Mouse (Mus musculus): ENCODE results near the gene Snd1. TPM values are rescaled to one million over a fixed set of nuclear protein-coding genes. Genes with fewer than 3 reads are reported as not detected.

The Snd1 gene
- polyA plus RNA-seq, 1 experiment from 2014 or later = 127 TPM

DNA sequence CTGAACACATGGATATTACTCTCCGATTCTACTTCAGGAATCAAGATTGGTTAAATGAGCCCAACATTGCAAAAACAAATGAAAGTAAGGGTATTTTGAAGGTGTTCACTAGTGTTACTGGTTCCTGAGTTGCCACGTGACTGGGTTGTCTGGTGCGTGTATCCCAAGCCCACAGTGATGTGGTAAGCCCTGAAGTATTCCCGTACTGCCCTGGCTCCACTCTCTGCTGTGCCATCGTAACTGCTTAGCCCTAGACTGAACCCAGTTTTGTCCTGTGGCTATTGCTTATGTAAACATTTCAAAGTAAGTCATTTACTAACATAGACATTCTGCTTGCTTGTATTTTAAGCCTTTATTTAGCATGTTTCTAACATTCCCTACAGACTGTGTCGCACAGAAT is 256.3 kb downstream of the Snd1 start:
- Histone ChIP-seq H3K4me2 (ENCODE audit: low read depth, low read length) (no peak overlapping the region), H3K4me3 (ENCODE audit: low read length) (no peak overlapping the region), H3K9ac (ENCODE audit: low read depth, low read length) (no peak overlapping the region), H3K9me3 (ENCODE audit: control insufficient read depth, low read length) (no peaks in the 10 kb centered on the region), H3K27ac (ENCODE audit: low read length) (no peak overlapping the region), H3K27me3 (replicated peaks; ENCODE audit: control insufficient read depth, insufficient read depth, low read length) (no peaks in the 10 kb centered on the region), H3K4me1 (ENCODE audit: control insufficient read depth, insufficient read depth, low read length) (0 out of 2 replicates have a peak, but pooled peaks cover 3% of the 10 kb centered on the region), H3K36me3 (ENCODE audit: control insufficient read depth, insufficient read depth, low read length) (no peaks in the 10 kb centered on the region)
- no peak for ATAC-seq
- 71% methylated on average over 6 of the region's 6 CpGs for WGBS

- Histone ChIP-seq H3K27me3 (replicated peaks; ENCODE audit: control insufficient read depth, insufficient read depth, low read length) (no peaks in the 10 kb centered on the region), H3K4me2 (ENCODE audit: low read depth, low read length) (no peak overlapping the region), H3K9ac (ENCODE audit: low read depth, low read length) (no peak overlapping the region), H3K36me3 (ENCODE audit: control insufficient read depth, insufficient read depth, low read length) (no peaks in the 10 kb centered on the region), H3K9me3 (ENCODE audit: control insufficient read depth, low read length) (no peaks in the 10 kb centered on the region), H3K4me1 (ENCODE audit: control insufficient read depth, insufficient read depth, low read length) (0 out of 2 replicates have a peak, but pooled peaks cover 3% of the 10 kb centered on the region), H3K4me3 (ENCODE audit: low read length) (no peak overlapping the region), H3K27ac (ENCODE audit: low read length) (no peak overlapping the region)
- peak; percentile 38; the same call in 1 of the 2 replicates for ATAC-seq
- 72% methylated on average over 5 of the region's 5 CpGs for WGBS
Measured at GRCm38 (mm10) chr6:28733884-28734647, 259.1 kb downstream of the Snd1 start.

DNA sequence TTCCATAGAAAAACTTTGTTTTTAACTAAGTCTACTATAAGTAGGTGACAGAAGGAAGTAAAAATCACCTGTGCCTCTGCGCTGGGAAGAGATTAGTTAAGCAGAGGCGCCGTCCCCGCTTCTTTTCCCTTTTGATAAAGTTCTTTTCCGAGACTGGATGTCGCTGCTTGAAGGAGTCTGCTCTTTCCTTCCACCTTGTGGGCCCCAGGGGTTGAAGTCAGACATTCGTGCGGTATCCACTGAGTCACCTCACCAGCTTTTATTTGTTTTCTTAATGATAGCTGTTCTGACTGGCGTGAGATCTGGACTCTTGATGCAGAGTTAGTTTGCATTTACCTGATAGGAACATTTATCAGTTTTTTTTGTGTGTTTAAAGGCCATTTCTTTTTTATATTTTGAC is 260.2 kb downstream of the Snd1 start:
- peak; percentile 88 for ATAC-seq

DNA sequence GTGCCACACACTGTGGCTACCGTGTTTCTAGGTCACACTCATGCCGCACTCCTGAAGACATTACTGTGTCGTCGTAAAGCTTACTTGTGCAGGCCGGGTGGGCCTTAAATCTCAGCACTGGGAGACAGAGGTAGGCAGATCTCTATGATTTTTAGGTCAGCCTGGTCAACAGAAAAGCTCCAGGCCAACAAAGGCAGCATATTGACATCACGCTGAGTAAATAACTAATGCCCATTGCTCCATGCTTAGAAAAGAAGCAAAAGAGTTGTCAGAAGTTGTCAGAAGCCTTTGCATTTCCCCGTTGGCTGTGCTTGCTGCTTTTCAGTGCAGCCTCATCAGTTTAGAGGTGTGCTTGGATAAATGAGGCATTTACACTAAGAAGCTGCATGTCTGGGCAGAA is 261.7 kb downstream of the Snd1 start:
- no peaks in the 10 kb centered on the region for H3K9me3 ChIP-seq (ENCODE audit: control insufficient read depth, low read length)
- H3K27ac ChIP-seq (ENCODE audit: low read length) = no peak overlapping the region
- ATAC-seq = no peak
- no peaks in the 10 kb centered on the region for H3K27me3 ChIP-seq (replicated peaks; ENCODE audit: control insufficient read depth, insufficient read depth, low read length)
- H3K36me3 ChIP-seq (ENCODE audit: control insufficient read depth, insufficient read depth, low read length) = no peaks in the 10 kb centered on the region
- H3K4me2 ChIP-seq (ENCODE audit: low read depth, low read length) = no peak overlapping the region
- H3K4me3 ChIP-seq (ENCODE audit: low read length) = no peak overlapping the region
- no peak overlapping the region for H3K9ac ChIP-seq (ENCODE audit: low read depth, low read length)
- 74% methylated on average over 7 of the region's 7 CpGs for WGBS
- 0 out of 2 replicates have a peak, but pooled peaks cover 3% of the 10 kb centered on the region for H3K4me1 ChIP-seq (ENCODE audit: control insufficient read depth, insufficient read depth, low read length)

More for the DNA sequence above, 260.2 kb downstream of the Snd1 start:
- no peak overlapping the region for H3K4me2 ChIP-seq (ENCODE audit: low read depth, low read length)
- 0 out of 2 replicates have a peak, but pooled peaks cover 3% of the 10 kb centered on the region for H3K4me1 ChIP-seq (ENCODE audit: control insufficient read depth, insufficient read depth, low read length)
- no peak overlapping the region for H3K4me3 ChIP-seq (ENCODE audit: low read length)
- no peaks in the 10 kb centered on the region for H3K9me3 ChIP-seq (ENCODE audit: control insufficient read depth, low read length)
- 49% methylated on average over 9 of the region's 9 CpGs for WGBS
- H3K27me3 ChIP-seq (replicated peaks; ENCODE audit: control insufficient read depth, insufficient read depth, low read length) = no peaks in the 10 kb centered on the region
- no peak overlapping the region for H3K27ac ChIP-seq (ENCODE audit: low read length)
- no peak overlapping the region for H3K9ac ChIP-seq (ENCODE audit: low read depth, low read length)
- no peaks in the 10 kb centered on the region for H3K36me3 ChIP-seq (ENCODE audit: control insufficient read depth, insufficient read depth, low read length)

DNA sequence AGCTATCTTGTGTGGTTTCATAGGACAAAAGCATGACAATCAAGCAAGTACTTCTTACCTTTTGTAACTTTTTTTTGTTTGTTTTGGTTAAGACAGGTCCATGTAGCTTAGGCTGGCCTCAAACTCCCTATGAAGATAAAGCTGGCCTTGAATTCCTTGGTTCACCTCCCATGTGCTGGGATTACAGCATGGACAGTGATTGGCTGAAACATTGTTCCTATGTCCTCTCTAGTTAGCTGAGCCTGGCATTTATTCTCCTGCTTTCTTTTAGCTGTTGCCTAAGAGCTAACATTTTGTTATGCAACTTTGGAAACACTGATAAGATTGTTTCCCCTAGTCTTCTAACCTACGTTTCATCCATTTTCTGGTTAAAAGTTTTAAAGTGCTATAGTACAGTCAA is 262.7 kb downstream of the Snd1 start:
- Histone ChIP-seq H3K4me1 (ENCODE audit: control insufficient read depth, insufficient read depth, low read length) (0 out of 2 replicates have a peak, but pooled peaks cover 3% of the 10 kb centered on the region), H3K27me3 (replicated peaks; ENCODE audit: control insufficient read depth, insufficient read depth, low read length) (no peaks in the 10 kb centered on the region), H3K4me3 (ENCODE audit: low read length) (no peak overlapping the region), H3K9ac (ENCODE audit: low read depth, low read length) (no peak overlapping the region), H3K27ac (ENCODE audit: low read length) (no peak overlapping the region), H3K36me3 (ENCODE audit: control insufficient read depth, insufficient read depth, low read length) (no peaks in the 10 kb centered on the region), H3K4me2 (ENCODE audit: low read depth, low read length) (no peak overlapping the region), H3K9me3 (ENCODE audit: control insufficient read depth, low read length) (no peaks in the 10 kb centered on the region)
- no peak for ATAC-seq
- WGBS = 68% methylated on average over 1 of the region's 1 CpGs

- no peak for ATAC-seq
- Histone ChIP-seq H3K4me1 (ENCODE audit: control insufficient read depth, insufficient read depth, low read length) (no peaks in the 10 kb centered on the region), H3K4me3 (ENCODE audit: low read length) (no peak overlapping the region), H3K4me2 (ENCODE audit: low read depth, low read length) (no peak overlapping the region), H3K9ac (ENCODE audit: low read depth, low read length) (no peak overlapping the region), H3K36me3 (ENCODE audit: control insufficient read depth, insufficient read depth, low read length) (no peaks in the 10 kb centered on the region), H3K27me3 (replicated peaks; ENCODE audit: control insufficient read depth, insufficient read depth, low read length) (no peaks in the 10 kb centered on the region), H3K9me3 (ENCODE audit: control insufficient read depth, low read length) (no peaks in the 10 kb centered on the region), H3K27ac (ENCODE audit: low read length) (no peak overlapping the region)
- 35% methylated on average over 1 of the region's 1 CpGs for WGBS
Measured at GRCm38 (mm10) chr6:28743586-28743985, 268.6 kb downstream of the Snd1 start.

GRCm38 (mm10) chr6:28745864-28746263 is 270.9 kb downstream of the Snd1 start:
- ATAC-seq = no peak
- Histone ChIP-seq H3K27me3 (replicated peaks; ENCODE audit: control insufficient read depth, insufficient read depth, low read length) (no peaks in the 10 kb centered on the region), H3K9ac (ENCODE audit: low read depth, low read length) (no peak overlapping the region), H3K36me3 (ENCODE audit: control insufficient read depth, insufficient read depth, low read length) (no peaks in the 10 kb centered on the region), H3K9me3 (ENCODE audit: control insufficient read depth, low read length) (no peaks in the 10 kb centered on the region), H3K27ac (ENCODE audit: low read length) (no peak overlapping the region), H3K4me2 (ENCODE audit: low read depth, low read length) (no peak overlapping the region), H3K4me3 (ENCODE audit: low read length) (no peak overlapping the region), H3K4me1 (ENCODE audit: control insufficient read depth, insufficient read depth, low read length) (no peaks in the 10 kb centered on the region)
- 90% methylated on average over 7 of the region's 7 CpGs for WGBS

GRCm38 (mm10) chr6:28747025-28747424 is 272.1 kb downstream of the Snd1 start:
- no peaks in the 10 kb centered on the region for H3K36me3 ChIP-seq (ENCODE audit: control insufficient read depth, insufficient read depth, low read length)
- H3K27me3 ChIP-seq (replicated peaks; ENCODE audit: control insufficient read depth, insufficient read depth, low read length) = no peaks in the 10 kb centered on the region
- H3K9me3 ChIP-seq (ENCODE audit: control insufficient read depth, low read length) = no peaks in the 10 kb centered on the region
- no peak for ATAC-seq
- H3K4me2 ChIP-seq (ENCODE audit: low read depth, low read length) = no peak overlapping the region
- no peak overlapping the region for H3K9ac ChIP-seq (ENCODE audit: low read depth, low read length)
- H3K4me3 ChIP-seq (ENCODE audit: low read length) = no peak overlapping the region
- no peaks in the 10 kb centered on the region for H3K4me1 ChIP-seq (ENCODE audit: control insufficient read depth, insufficient read depth, low read length)
- WGBS = 91% methylated on average over 5 of the region's 5 CpGs
- no peak overlapping the region for H3K27ac ChIP-seq (ENCODE audit: low read length)

DNA sequence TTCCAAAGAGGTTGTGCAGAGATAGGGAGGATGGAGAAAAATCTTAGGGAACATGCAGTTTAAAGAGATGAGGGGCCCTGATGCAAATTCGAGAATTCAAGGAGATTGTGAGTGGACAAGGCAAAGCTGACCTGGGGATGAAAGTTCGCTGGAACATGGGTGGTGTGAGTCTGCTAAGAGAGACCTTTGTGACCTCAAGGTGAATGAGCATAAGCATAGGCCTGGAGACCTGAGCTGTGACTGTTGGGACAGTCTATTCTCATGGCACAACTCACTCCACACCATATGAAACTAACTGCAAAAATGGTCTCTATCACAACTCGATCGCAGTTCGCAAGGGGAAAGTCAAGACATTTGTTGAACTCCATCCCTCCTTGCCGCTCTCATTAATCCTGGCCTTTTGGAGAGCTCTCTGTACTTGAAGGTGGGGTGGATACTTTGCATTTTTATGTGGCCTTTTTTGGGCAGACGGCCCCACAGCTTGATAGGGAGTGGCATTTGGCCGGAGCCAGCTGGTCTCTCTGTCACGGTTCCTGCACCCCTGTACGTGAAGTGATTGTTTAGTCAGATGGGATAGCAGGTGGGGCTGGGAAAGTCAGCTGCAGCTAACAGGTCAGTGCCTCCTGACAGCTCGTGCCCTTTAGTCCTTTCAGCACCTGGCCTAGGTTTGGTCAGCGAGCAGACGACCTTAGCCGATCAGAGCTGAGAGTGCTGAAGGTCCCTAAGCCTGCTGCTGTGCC is 273.2 kb downstream of the Snd1 start:
- H3K27ac ChIP-seq (ENCODE audit: low read length) = no peak overlapping the region
- H3K4me2 ChIP-seq (ENCODE audit: low read depth, low read length) = no peak overlapping the region
- 69% methylated on average over 14 of the region's 14 CpGs for WGBS
- no peaks in the 10 kb centered on the region for H3K27me3 ChIP-seq (replicated peaks; ENCODE audit: control insufficient read depth, insufficient read depth, low read length)
- no peak overlapping the region for H3K4me3 ChIP-seq (ENCODE audit: low read length)
- no peaks in the 10 kb centered on the region for H3K4me1 ChIP-seq (ENCODE audit: control insufficient read depth, insufficient read depth, low read length)
- H3K9ac ChIP-seq (ENCODE audit: low read depth, low read length) = no peak overlapping the region
- no peak; the same call in 1 of the 2 replicates for ATAC-seq
- no peaks in the 10 kb centered on the region for H3K9me3 ChIP-seq (ENCODE audit: control insufficient read depth, low read length)
- H3K36me3 ChIP-seq (ENCODE audit: control insufficient read depth, insufficient read depth, low read length) = no peaks in the 10 kb centered on the region
